Mouse (Mus musculus): Measurements from ENCODE around the gene Senp1.

Senp1 gene

GRCm38 (mm10) chr15:98108297-98109152 is 15.0 kb upstream of the Senp1 start:
- in situ Hi-C loops (cut with MboI; ENCODE audit: low sequenced_read_pairs), result no loop called here

DNA sequence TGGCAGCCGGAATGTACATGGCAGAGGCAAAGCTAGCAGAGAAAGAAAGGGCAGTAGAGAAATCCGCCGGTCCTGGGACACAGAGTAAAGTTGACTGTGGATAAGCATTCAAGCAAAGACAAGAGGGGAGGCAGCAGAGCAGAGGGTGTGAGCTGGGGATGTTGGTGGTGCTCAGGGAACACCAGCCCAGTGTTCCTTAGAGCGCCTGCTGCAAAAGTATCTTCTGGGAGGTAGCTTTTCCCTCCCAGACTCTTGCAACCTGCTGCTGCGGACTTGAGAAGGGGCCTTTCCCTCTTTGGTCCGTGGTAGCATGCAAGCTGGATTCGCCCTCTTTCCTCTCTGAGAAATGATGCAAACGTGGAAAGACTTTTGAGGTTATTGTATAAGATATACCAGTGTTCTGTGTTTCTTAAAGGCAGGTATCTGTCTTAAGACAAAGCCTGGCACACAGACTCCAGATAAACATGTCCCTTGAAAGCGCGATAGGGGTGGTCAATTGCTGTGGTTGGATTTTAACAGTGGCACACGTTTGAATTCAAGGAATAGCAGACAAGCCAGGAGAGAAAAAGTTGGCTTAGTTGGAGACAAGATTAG is 14.3 kb upstream of the Senp1 start:
- in situ Hi-C loops (cut with MboI; ENCODE audit: low sequenced_read_pairs), result no loop called here

GRCm38 (mm10) chr15:98107230-98107629 is 13.7 kb upstream of the Senp1 start:
- in situ Hi-C loops (cut with MboI; ENCODE audit: low sequenced_read_pairs), result no loop called here

DNA sequence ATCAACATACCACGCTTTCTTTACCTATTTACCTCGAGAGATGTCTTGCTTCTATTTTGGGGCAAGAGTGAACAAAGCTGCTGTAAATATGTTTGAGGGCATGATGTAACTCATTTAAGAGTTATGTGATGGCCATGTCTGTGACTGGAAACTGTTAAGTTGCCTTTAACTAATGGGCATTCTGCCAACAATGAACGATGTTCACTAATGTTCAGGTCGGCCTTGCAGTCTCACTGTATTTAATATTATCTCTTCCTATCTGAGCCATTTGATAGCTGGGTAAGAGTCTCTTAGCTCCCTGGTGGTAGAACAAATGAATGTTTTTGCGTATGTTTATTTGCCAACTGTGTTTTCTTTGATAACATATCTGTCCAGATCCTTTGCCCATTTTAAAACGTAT is 13.0 kb upstream of the Senp1 start:
- in situ Hi-C loops (cut with MboI; ENCODE audit: low sequenced_read_pairs), result no loop called here

DNA sequence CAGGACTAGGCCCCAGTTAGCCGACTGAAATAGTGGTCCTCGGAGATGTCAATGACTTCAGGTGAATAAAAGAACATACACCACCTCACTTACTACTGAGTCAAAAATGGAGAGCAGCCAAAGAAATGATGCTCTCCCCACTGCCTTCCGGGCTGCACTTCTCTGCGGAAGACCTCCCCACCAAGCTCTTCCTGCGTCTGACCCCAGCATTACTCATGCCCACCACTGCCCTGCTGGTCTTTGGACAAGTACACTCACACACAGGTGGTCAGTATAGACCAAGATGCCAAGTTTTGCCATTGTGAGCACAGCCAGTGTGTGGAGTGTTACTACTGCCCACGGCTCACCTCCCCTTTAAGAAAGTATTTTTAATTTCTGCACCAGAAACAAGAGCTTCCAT is 8.9 kb upstream of the Senp1 start:
- in situ Hi-C loops (cut with MboI; ENCODE audit: low sequenced_read_pairs), result no loop called here

DNA sequence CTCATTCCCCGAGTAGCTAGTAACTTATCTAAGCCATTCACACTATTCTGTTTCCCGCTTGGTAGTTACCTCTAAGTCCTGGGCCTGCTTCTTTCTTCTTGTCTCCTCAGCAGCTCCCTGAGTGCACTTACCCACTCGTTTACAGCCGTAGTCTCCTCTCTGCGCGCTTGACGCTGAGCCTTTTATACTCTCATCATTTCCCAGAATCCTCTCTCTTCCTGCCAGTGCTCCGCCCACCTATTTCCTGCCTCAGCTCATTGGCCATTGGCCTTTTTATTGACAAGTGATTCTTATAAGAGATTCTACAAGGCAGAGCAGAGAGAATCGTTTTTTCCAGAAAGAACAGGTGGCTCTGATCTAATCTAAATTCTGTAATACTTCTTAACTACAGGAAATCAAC is 5.0 kb upstream of the Senp1 start:
- in situ Hi-C loops (cut with MboI; ENCODE audit: low sequenced_read_pairs), result no loop called here

DNA sequence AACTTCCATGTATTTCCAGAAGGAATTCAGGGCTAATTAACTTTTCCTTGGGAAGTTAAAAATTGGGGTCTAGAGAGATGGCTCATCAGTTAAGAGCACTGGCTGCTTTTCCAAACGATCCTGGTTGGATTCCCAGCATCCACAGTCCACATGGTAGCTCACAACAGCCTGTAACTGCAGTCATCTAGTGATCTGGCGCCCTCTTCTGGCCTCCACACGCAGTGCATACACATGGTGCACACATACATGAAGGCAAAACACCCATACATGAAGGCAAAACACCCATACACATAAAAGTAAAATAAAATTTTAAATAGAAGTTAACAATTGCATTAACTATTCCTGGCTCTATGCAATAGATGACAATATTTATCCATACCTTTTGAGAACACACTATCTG is 3.4 kb upstream of the Senp1 start:
- in situ Hi-C loops (cut with MboI; ENCODE audit: low sequenced_read_pairs), result no loop called here

GRCm38 (mm10) chr15:98094905-98095304 is 1.4 kb upstream of the Senp1 start:
- in situ Hi-C loops (cut with MboI; ENCODE audit: low sequenced_read_pairs), result no loop called here

DNA sequence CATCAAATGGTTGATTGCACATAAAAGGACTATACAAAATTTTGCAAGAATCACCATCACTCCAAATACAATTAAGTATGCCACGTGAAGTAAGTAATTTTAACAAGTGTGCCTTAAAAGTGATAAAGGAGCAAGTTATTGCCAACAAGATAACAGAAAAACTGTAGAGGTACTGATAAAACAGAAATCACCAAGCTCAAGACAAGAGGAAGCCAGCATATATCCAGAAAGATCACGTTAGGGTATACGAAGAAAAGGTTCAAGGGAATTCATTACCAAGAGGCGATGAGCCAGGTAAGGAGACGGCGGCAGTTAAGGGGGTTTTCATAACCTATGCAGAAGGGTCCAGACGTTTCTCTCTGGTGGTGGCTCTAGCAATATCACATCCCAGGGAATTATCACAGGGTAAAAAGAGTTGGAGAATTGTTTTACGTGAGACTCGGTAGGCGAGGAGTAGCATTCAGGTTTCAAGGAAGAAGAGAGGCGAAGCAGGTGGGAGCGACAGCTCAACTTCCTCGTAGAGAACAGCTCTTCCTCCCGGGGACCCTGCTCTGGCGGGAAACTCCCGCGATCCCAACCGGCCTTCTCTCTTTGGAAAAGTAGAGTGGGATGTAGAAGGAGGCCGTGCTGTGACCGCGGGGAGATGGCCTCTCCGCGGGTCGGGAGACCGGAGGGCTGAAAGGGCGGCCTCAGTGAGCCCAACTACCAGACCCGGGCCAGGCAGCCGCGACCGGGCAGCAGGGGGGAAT is 998 bp downstream of the Senp1 start, which contains the start of gene Pfkm:
TSS of gene Pfkm (plus strand) at position 218 of the 749 bp plus-strand sequence.
- in situ Hi-C loops (cut with MboI; ENCODE audit: low sequenced_read_pairs), result no loop called here

DNA sequence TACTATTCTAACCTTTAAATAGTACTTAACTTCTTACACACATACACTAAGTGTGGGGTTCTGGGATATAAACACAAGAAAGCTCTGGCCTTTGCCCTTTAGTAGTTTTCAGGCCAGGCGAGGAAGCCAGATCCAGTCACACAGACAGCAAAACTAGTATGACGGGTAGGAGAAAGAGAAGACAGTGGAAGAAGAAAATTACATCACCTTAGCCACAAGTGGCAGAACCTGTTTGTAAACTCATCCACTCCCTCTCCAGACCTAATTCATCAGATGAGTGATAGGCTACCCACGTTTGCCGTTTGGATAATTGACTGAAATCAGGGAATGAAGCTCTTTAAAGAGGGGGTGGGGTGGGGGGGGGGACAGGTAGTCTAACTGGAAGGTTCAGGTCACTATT is 1.7 kb downstream of the Senp1 start:
- in situ Hi-C loops (cut with MboI; ENCODE audit: low sequenced_read_pairs), result no loop called here

GRCm38 (mm10) chr15:98089421-98090183 is 3.9 kb downstream of the Senp1 start:
- in situ Hi-C loops (cut with MboI; ENCODE audit: low sequenced_read_pairs), result no loop called here

DNA sequence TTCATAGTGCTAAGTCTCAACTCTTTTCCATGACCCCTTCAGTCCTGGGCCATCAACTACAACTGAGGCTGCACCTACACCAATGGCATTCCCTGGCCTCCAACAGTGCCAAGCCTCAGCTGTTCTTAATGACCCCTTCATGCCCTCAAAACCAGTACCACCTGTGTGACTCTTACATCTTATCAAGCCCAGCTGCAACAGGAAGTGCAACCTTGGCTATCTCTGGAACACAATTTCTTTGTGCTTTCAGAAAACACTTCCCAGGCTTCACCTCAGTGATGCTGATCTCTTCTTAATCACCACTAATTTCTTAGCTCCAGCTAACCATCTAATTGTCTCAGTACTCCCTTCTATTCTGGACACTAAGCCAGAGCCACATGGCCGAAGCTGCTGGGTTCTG is 4.7 kb downstream of the Senp1 start:
- in situ Hi-C loops (cut with MboI; ENCODE audit: low sequenced_read_pairs), result no loop called here

DNA sequence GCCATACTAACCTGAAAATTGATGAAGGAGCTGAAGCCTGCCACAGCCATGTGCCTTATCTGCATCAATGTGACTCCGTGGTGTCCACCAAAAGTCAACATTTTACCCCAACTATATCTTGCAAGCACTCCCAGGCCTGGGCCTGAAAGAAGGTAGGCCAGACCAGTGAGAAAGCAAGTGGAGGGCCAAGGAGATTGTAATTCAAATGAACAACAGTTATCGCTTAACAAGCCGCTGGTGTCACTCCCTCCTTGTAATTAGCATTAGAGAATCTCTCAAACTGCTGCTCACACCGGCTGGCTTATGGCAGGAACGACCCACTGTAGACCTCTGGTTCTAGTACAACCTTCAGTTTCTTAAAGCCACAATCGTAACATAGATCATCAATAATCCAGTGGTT is 16.6 kb downstream of the Senp1 start:
- in situ Hi-C loops (cut with MboI; ENCODE audit: low sequenced_read_pairs), result no loop called here

- in situ Hi-C loops (cut with MboI; ENCODE audit: low sequenced_read_pairs), result no loop called here
Measured at GRCm38 (mm10) chr15:98075034-98075433, 18.5 kb downstream of the Senp1 start.

DNA sequence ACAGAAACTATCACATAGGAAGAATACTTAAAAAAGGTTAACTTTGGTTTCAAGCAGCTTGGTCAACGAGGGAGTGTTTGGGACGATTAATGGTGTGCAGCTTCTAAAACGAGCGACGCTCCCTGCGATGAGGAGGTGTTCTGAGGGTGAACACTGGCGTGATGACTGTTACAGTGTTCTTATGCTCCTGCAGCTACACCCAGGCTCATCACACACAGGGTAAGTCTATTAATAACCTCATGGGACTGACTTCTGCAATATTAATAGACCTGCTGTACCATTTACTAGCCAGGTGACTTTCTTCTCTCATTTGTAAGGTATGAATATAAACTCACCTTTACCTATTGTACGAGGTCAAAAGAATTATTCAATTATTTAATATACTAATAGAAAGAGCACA is 19.0 kb downstream of the Senp1 start:
- in situ Hi-C loops (cut with MboI; ENCODE audit: low sequenced_read_pairs), result no loop called here

- in situ Hi-C loops (cut with MboI; ENCODE audit: low sequenced_read_pairs), result no loop called here
Measured at GRCm38 (mm10) chr15:98070376-98070775, 23.2 kb downstream of the Senp1 start.

- in situ Hi-C loops (cut with MboI; ENCODE audit: low sequenced_read_pairs), result no loop called here
Measured at GRCm38 (mm10) chr15:98069566-98070245, 23.8 kb downstream of the Senp1 start.

DNA sequence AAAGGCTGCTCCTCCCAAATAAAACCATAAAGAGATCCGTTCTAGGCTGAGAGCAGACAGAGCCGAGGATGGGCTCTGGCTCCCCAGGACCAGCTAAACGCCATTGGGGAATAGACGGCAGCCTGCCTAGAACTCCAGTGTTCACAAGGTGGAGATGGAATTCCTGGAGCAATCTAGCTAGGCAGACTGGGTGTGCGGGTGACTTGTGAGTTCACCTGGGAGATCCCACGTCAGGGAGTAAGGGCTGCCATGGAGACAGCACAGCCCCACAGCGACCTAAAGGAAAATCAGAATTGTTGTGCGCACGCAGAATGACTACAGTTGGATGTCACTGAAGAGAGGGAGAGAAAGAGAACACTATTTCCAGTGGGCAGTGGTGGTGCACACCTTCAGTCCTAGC is 25.0 kb downstream of the Senp1 start:
- in situ Hi-C loops (cut with MboI; ENCODE audit: low sequenced_read_pairs), result no loop called here

DNA sequence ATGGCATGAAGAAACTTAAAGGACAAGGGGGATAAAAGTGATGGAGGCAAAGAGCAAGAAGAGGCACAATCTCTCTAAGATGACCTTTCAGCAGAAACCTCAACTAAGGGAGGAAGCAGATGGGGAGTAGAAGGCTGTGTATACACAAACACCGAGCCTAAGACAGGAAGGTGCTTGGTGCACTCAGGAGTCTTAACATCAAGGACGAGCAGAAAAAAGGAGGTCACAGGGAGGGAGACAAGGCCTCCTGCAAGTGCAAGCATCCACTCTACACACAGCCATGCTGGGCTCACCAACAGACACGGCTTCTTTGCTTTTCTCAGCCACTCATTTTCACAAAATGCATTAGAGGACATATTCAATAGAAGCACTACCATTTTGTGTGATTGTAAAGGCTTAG is 26.1 kb downstream of the Senp1 start:
- in situ Hi-C loops (cut with MboI; ENCODE audit: low sequenced_read_pairs), result no loop called here

- in situ Hi-C loops (cut with MboI; ENCODE audit: low sequenced_read_pairs), result no loop called here
Measured at GRCm38 (mm10) chr15:98066602-98067001, 26.9 kb downstream of the Senp1 start.

All from CH12F3 (cell line).